Mouse (Mus musculus): ENCODE measurements around the gene Cbx3. TPM values are rescaled to one million over a fixed set of nuclear protein-coding genes. Genes with fewer than 3 reads are reported as not detected.

Cbx3 gene
- polyA plus RNA-seq (2012; fragmentation: generic; extraction: Trizol) = 10 to 100 TPM; 10.7 to 38.9 TPM

DNA sequence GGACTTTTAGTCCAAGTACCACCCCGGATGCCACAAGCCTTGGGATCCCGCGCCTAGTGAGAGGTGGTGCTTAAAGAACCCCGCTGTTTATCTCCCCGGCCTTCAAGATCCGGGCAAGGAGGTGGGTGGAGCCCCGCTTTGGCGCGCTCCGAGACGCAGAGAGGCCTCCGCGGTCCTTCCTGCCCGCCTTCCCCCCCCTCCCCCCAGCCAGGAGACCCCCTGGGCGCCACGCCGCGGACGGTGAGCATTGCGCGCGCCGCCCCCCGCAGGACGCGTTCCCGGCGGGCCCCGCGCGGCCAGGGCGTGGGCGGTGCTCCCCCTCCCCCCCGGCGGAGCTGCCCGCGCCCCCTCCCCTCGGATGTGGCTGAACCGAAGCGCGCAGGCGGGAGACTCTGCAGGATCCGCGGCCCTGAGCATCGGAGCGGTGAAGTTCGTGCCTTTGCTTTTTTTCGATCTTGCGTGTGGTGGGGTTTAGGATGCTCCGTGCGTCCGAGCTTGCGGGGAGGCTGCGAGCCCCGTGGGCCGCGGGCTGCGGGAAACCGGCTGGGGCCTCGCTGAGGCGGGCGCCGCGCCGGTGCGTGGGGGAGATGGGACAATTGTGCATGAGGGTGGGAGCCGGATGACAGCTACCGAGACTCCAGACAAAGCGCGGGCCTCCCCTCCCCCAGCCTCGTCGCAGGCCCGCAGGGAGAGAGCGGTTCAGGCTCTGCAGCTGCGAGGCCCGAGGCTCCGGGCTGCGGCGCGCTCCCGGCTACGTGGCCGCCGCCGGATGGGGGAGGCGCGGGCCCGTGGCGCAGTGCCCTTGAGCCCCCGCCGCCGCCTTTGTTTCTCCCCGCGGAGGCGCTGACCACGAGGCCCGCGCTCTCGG lies at the start of gene Cbx3:
Gene Cbx3, plus strand, starts transcription at position 50 of the 868 bp plus-strand sequence.

DNA sequence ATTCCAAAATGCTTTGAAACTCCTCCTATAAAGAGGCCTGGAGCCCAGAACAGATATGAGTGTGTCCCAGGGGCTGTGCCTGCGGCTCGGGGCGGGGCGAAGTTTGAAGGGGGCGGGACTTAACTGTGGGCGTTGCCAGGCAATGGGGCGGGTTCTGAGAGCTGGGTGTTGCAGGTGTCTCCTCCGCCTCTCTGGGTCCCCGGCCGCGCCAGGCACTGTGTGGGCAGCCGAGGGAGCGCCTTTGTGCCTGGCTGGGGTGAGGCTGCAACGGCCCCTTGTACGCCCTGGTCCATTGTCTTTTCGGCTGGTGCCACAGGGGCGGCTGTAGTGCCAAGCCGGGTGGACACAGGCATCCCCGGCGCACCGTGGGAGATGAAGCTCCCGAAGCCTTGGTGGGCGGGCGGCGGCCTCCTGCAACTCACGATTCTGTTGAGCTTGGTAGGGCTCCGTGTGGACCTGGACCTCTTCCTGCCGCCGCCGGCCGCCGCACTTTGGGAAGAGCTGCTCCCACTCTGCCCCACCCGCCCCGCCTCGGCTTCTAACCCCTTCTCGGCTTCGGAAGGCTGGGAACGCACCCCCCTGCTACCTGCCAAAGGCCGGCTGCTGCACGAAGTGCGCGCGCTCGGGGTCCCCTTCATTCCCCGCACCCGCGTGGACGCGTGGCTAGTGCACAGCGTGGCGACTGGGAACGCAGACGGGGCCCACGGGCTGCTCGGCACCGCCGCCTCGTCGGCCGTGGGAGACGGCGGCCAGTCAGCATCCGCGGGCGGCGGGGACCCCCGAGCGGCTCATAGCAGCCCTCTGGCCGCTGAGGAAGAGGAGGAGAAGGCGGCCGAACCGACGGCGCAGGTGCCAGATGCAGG lies 37.4 kb upstream of the Cbx3 start, which contains the start of gene Nfe2l3:
Gene Nfe2l3, plus strand, starts transcription at position 136 of the 863 bp plus-strand sequence.

DNA sequence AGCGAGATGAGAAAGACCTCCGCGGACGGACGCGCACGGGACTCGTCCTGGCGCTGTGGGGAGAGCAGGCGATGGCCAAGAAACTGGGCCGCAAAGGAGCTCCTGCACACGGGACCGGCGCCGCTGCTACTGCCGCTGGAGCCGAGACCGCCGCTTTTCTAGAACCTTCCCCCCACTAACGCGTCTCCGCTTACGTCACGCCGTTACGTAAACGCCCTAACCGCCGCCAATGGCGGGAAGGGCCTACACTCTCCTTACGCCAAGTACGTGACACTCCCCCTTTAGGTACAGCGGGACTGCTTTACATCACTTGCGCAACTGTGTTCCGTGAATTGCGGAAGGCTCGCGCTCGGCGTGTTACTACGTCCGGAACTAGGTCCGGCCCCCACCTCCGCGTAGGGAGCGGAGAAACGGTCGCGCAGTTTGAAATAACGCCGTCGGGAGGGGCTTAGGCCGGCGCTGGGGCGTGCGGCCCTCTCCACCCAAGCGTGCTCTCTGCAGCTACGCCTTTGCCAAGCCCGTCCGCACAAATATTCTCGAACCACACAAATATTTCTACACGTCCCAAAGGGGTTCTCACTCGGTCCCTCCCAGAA lies 347 bp upstream of the Cbx3 start, which contains the start of gene Hnrnpa2b1:
Gene Hnrnpa2b1, minus strand, starts transcription at position 180 of the 596 bp plus-strand sequence.

DNA sequence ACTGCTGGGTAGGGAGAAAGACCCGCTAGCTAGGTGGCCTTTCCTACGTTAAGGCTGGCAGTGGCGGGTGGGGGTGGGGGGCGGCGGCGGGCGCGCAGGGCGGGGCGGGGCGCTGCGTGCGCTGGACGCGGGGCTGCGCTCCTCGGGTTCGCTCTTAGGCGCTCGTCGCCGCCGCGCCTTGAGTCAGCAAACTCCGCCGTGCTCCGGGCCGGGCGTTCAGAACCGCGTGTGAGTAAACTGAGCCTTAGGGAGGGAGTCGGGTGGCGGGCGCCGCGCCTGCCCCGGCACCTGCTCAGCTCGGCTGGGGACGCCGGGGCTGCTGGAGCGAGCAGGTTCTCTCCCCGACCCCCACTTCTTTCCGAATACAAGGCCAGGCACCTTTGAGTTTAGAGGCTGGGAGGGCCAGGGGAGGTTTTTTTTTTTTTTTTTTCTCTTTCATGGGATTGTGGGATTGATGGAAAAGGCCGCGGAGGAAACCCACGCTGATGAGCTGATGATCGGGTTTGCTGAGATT lies 53.7 kb downstream of the Cbx3 start, which contains the start of gene Snx10:
Gene Snx10, plus strand, starts transcription at position 95 of the 514 bp plus-strand sequence.

Other genes with a start within 250 kb of the Cbx3 start
- gene Nfe2l3, start 37.7 kb upstream of the Cbx3 start, polyA plus RNA-seq (2012; fragmentation: generic; extraction: Trizol) = under 1 TPM in 1 of 2 experiments, not detected in 1; 0.22 TPM
- gene Hnrnpa2b1, start 466 bp upstream of the Cbx3 start, polyA plus RNA-seq (2012; fragmentation: generic; extraction: Trizol) = 100 to 1,000 TPM in 1 of 2 experiments, 10 to 100 TPM in 1; 54.8 to 307 TPM
- 1 to 10 TPM in 1 of 2 experiments, under 1 TPM in 1; 0.09 to 3.4 TPM for gene Snx10, start 53.5 kb downstream of the Cbx3 start, polyA plus RNA-seq (2012; fragmentation: generic; extraction: Trizol)

Data from C3H10T1/2 (cell line).